Mouse (Mus musculus) neural tube, embryonic 13.5 days (tissue): ENCODE measurements around the gene Tnik. TPM values are rescaled to one million over a fixed set of nuclear protein-coding genes. Genes with fewer than 3 reads are reported as not detected.

Experiments used
- ATAC-seq: fragments of 200-750 bp; cut with Nextera tagmentation; 2 replicates; pipeline ENCODE4 v1.8.0; 2017; ENCODE audit warnings: low read depth, mild to moderate bottlenecking, moderate TSS enrichment, moderate library complexity
- H3K27ac ChIP-seq: fragments of 300-500 bp; sonication (generic); replicated peaks from 2 replicates; pipeline ENCODE4 v1.5.1; 2015; ENCODE audit warnings: moderate library complexity, mild to moderate bottlenecking, inconsistent platforms
- H3K27me3 ChIP-seq: fragments of 300-500 bp; sonication (generic); 2 replicates; pipeline ENCODE4 v1.6.1; 2015; ENCODE audit warnings: mild to moderate bottlenecking, inconsistent platforms
- H3K36me3 ChIP-seq: fragments of 300-500 bp; sonication (generic); 2 replicates; pipeline ENCODE4 v1.6.1; 2015; ENCODE audit warnings: mild to moderate bottlenecking, inconsistent platforms
- H3K4me1 ChIP-seq: fragments of 300-500 bp; sonication (generic); replicated peaks from 2 replicates; pipeline ENCODE4 v1.6.1; 2015; ENCODE audit warnings: inconsistent platforms
- H3K4me2 ChIP-seq: fragments of 300-500 bp; sonication (generic); 2 replicates; pipeline ENCODE4 v1.6.1; 2015; ENCODE audit warnings: inconsistent platforms, mild to moderate bottlenecking, moderate library complexity
- H3K4me3 ChIP-seq: fragments of 300-500 bp; sonication (generic); 2 replicates; pipeline ENCODE4 v1.5.1; 2015; ENCODE audit warnings: mild to moderate bottlenecking, inconsistent platforms
- H3K9ac ChIP-seq: fragments of 300-500 bp; sonication (generic); 2 replicates; pipeline ENCODE4 v1.6.1; 2015; ENCODE audit warnings: moderate library complexity, mild to moderate bottlenecking, inconsistent platforms
- H3K9me3 ChIP-seq: fragments of 300-500 bp; sonication (generic); 2 replicates; pipeline ENCODE4 v1.6.1; 2016; ENCODE audit warnings: inconsistent platforms
- WGBS: fragments of 180-500 bp; shearing (Covaris S2); methylation state at CpG from one replicate; pipeline ENCODE4 v1.1.7; 2015; 5-methylcytosine and 5-hydroxymethylcytosine counted together
- polyA plus RNA-seq: library from polyadenylated mRNA; unstranded; fragments of >200 nt; fragmentation: Nextera tagmentation; extraction: Ambion mirVana; gene quantifications from 2 replicates; pipeline ENCODE4 v1.2.1, GENCODE M21; 2015

Tnik gene
- polyA plus RNA-seq, 1 experiment from 2014 or later, result 61.2 TPM

- ATAC-seq, result no peak; the same call in 1 of the 2 replicates
- H3K27me3 ChIP-seq, result no peaks in the 10 kb centered on the region
- WGBS, result 73% methylated on average over 12 of the region's 12 CpGs
- H3K4me1 ChIP-seq, result no peaks in the 10 kb centered on the region
- no peak overlapping the region for H3K4me2 ChIP-seq
- H3K9ac ChIP-seq, result no peak overlapping the region
- no peak overlapping the region for H3K27ac ChIP-seq
- H3K9me3 ChIP-seq, result no peaks in the 10 kb centered on the region
- no peak overlapping the region for H3K4me3 ChIP-seq
- H3K36me3 ChIP-seq, result peaks cover 37% of the 10 kb centered on the region
These were observed 301.6 kb downstream of the Tnik start for GRCm38 (mm10) chr3:28564370-28565357.

- peak; percentile 43 for ATAC-seq
- no peak overlapping the region for H3K9ac ChIP-seq
These were observed 314.3 kb downstream of the Tnik start for GRCm38 (mm10) chr3:28577301-28577700.

GRCm38 (mm10) chr3:28578950-28579615 lies 316.1 kb downstream of the Tnik start:
- Histone ChIP-seq H3K36me3 (peaks cover 67% of the 10 kb centered on the region), H3K4me2 (no peak overlapping the region), H3K27ac (no peak overlapping the region), H3K9ac (no peak overlapping the region), H3K27me3 (no peaks in the 10 kb centered on the region), H3K4me1 (peaks cover 8% of the 10 kb centered on the region), H3K9me3 (no peaks in the 10 kb centered on the region), H3K4me3 (no peak overlapping the region)
- 93% methylated on average over 18 of the region's 18 CpGs for WGBS
- no peak for ATAC-seq

More at GRCm38 (mm10) chr3:28577301-28577700, 314.3 kb downstream of the Tnik start:
- Histone ChIP-seq H3K36me3 (peaks cover 57% of the 10 kb centered on the region), H3K9me3 (no peaks in the 10 kb centered on the region), H3K4me3 (no peak overlapping the region), H3K4me2 (no peak overlapping the region), H3K4me1 (peaks cover 8% of the 10 kb centered on the region), H3K27me3 (no peaks in the 10 kb centered on the region), H3K27ac (0 out of 2 replicates have a peak overlapping the region, but pooled peaks have one; percentile 18)
- WGBS, result 31% methylated on average over 15 of the region's 15 CpGs

GRCm38 (mm10) chr3:28585750-28586465 lies 322.9 kb downstream of the Tnik start:
- no peaks in the 10 kb centered on the region; the same call in 1 of the 2 replicates for H3K9me3 ChIP-seq
- no peak overlapping the region for H3K27ac ChIP-seq
- peaks cover 39% of the 10 kb centered on the region for H3K36me3 ChIP-seq
- no peak for ATAC-seq
- H3K9ac ChIP-seq, result no peak overlapping the region
- no peaks in the 10 kb centered on the region for H3K4me1 ChIP-seq
- no peak overlapping the region for H3K4me2 ChIP-seq
- no peak overlapping the region for H3K4me3 ChIP-seq
- no peaks in the 10 kb centered on the region for H3K27me3 ChIP-seq
- 84% methylated on average over 9 of the region's 9 CpGs for WGBS

GRCm38 (mm10) chr3:28587808-28588207 lies 324.8 kb downstream of the Tnik start:
- no peaks in the 10 kb centered on the region for H3K27me3 ChIP-seq
- 83% methylated on average over 5 of the region's 5 CpGs for WGBS
- no peaks in the 10 kb centered on the region; the same call in 1 of the 2 replicates for H3K9me3 ChIP-seq
- H3K4me2 ChIP-seq, result no peak overlapping the region
- no peak for ATAC-seq
- no peaks in the 10 kb centered on the region; the same call in 1 of the 2 replicates for H3K4me1 ChIP-seq
- H3K27ac ChIP-seq, result no peak overlapping the region
- no peak overlapping the region for H3K4me3 ChIP-seq
- H3K9ac ChIP-seq, result no peak overlapping the region
- peaks cover 27% of the 10 kb centered on the region for H3K36me3 ChIP-seq

GRCm38 (mm10) chr3:28591345-28591744 lies 328.3 kb downstream of the Tnik start:
- Histone ChIP-seq H3K9ac (no peak overlapping the region), H3K4me2 (no peak overlapping the region), H3K27me3 (no peaks in the 10 kb centered on the region), H3K4me3 (no peak overlapping the region), H3K36me3 (peaks cover 44% of the 10 kb centered on the region), H3K4me1 (no peaks in the 10 kb centered on the region; the same call in 1 of the 2 replicates), H3K9me3 (no peaks in the 10 kb centered on the region; the same call in 1 of the 2 replicates), H3K27ac (no peak overlapping the region)
- no peak for ATAC-seq
- WGBS, result 69% methylated on average over 7 of the region's 7 CpGs

- WGBS, result 94% methylated on average over 16 of the region's 16 CpGs
- H3K27me3 ChIP-seq, result no peaks in the 10 kb centered on the region
- ATAC-seq, result no peak
- no peaks in the 10 kb centered on the region; the same call in 1 of the 2 replicates for H3K4me1 ChIP-seq
- H3K9me3 ChIP-seq, result no peaks in the 10 kb centered on the region; the same call in 1 of the 2 replicates
- H3K36me3 ChIP-seq, result peaks cover 68% of the 10 kb centered on the region
- no peak overlapping the region for H3K27ac ChIP-seq
- no peak overlapping the region for H3K9ac ChIP-seq
- no peak overlapping the region for H3K4me3 ChIP-seq
- H3K4me2 ChIP-seq, result no peak overlapping the region
These were observed 330.9 kb downstream of the Tnik start for GRCm38 (mm10) chr3:28593922-28594321.

- 95% methylated on average over 2 of the region's 2 CpGs for WGBS
- Histone ChIP-seq H3K36me3 (peaks cover 80% of the 10 kb centered on the region), H3K9me3 (no peaks in the 10 kb centered on the region), H3K4me2 (no peak overlapping the region), H3K9ac (no peak overlapping the region), H3K4me3 (no peak overlapping the region), H3K27ac (no peak overlapping the region), H3K4me1 (no peaks in the 10 kb centered on the region), H3K27me3 (no peaks in the 10 kb centered on the region)
- ATAC-seq, result no peak
These were observed 336.5 kb downstream of the Tnik start for GRCm38 (mm10) chr3:28599476-28599875.

- Histone ChIP-seq H3K4me3 (no peak overlapping the region), H3K27ac (no peak overlapping the region), H3K4me1 (no peaks in the 10 kb centered on the region), H3K27me3 (no peaks in the 10 kb centered on the region), H3K9ac (no peak overlapping the region), H3K4me2 (no peak overlapping the region), H3K36me3 (peaks cover 60% of the 10 kb centered on the region), H3K9me3 (no peaks in the 10 kb centered on the region)
- ATAC-seq, result no peak
- WGBS, result 81% methylated on average over 1 of the region's 1 CpGs
These were observed 343.7 kb downstream of the Tnik start for GRCm38 (mm10) chr3:28606741-28607140.

GRCm38 (mm10) chr3:28612330-28612729 lies 349.3 kb downstream of the Tnik start:
- WGBS, result 72% methylated on average over 5 of the region's 5 CpGs
- no peak overlapping the region for H3K4me2 ChIP-seq
- no peaks in the 10 kb centered on the region for H3K9me3 ChIP-seq
- H3K9ac ChIP-seq, result no peak overlapping the region
- ATAC-seq, result no peak
- H3K27me3 ChIP-seq, result no peaks in the 10 kb centered on the region
- H3K4me1 ChIP-seq, result no peaks in the 10 kb centered on the region
- peaks cover 51% of the 10 kb centered on the region for H3K36me3 ChIP-seq
- no peak overlapping the region for H3K27ac ChIP-seq
- no peak overlapping the region for H3K4me3 ChIP-seq

GRCm38 (mm10) chr3:28616386-28616785 lies 353.4 kb downstream of the Tnik start:
- 86% methylated on average over 1 of the region's 1 CpGs for WGBS
- H3K4me3 ChIP-seq, result no peak overlapping the region
- no peak for ATAC-seq

More at GRCm38 (mm10) chr3:28616386-28616785, 353.4 kb downstream of the Tnik start:
- Histone ChIP-seq H3K9me3 (no peaks in the 10 kb centered on the region), H3K4me2 (no peak overlapping the region), H3K36me3 (peaks cover 50% of the 10 kb centered on the region), H3K27ac (no peak overlapping the region), H3K27me3 (no peaks in the 10 kb centered on the region), H3K9ac (no peak overlapping the region), H3K4me1 (no peaks in the 10 kb centered on the region)
